Mouse (Mus musculus) liver, postnatal 0 days (tissue): ENCODE results near the gene Adamtsl3. TPM values are rescaled to one million over a fixed set of nuclear protein-coding genes. Genes with fewer than 3 reads are reported as not detected.

ENCODE experiments used
- ATAC-seq: fragments of 200-750 bp; cut with Nextera tagmentation; 2 replicates; pipeline ENCODE4 v1.8.0; 2017; ENCODE audit warnings: mild to moderate bottlenecking, moderate library complexity
- DNase-seq: peaks from one replicate; pipeline ENCODE4 v3.0.0-alpha.2; 2016
- H3K27ac ChIP-seq: fragments of 300-500 bp; sonication (generic); 2 replicates; pipeline ENCODE4 v1.5.1; 2014; ENCODE audit warnings: antibody characterized with exemption, moderate library complexity, mild to moderate bottlenecking, low read depth
- H3K27me3 ChIP-seq: fragments of 300-500 bp; sonication (generic); 2 replicates; pipeline ENCODE4 v1.6.1; 2014; ENCODE audit warnings: low read length, control low read depth, mixed read lengths; ENCODE audit not compliant: insufficient read depth
- H3K36me3 ChIP-seq: fragments of 300-500 bp; sonication (generic); replicated peaks from 2 replicates; pipeline ENCODE4 v1.6.1; 2014; ENCODE audit warnings: mild to moderate bottlenecking, control low read depth, low read length, moderate library complexity, mixed read lengths; ENCODE audit not compliant: insufficient read depth
- H3K4me1 ChIP-seq: fragments of 300-500 bp; sonication (generic); 2 replicates; pipeline ENCODE4 v1.6.1; 2014; ENCODE audit warnings: antibody characterized with exemption, mild to moderate bottlenecking, control low read depth; ENCODE audit not compliant: insufficient read depth
- H3K4me2 ChIP-seq: fragments of 300-500 bp; sonication (generic); 2 replicates; pipeline ENCODE4 v1.6.1; 2014; ENCODE audit warnings: low read depth, mild to moderate bottlenecking, low read length, moderate library complexity, mixed read lengths
- H3K4me3 ChIP-seq: fragments of 300-500 bp; sonication (generic); 2 replicates; pipeline ENCODE4 v1.5.1; 2014; ENCODE audit warnings: low read depth, low read length
- H3K9ac ChIP-seq: fragments of 300-500 bp; sonication (generic); replicated peaks from 2 replicates; pipeline ENCODE4 v1.6.1; 2014; ENCODE audit warnings: mild to moderate bottlenecking, moderate library complexity
- H3K9me3 ChIP-seq: fragments of 300-500 bp; sonication (generic); 2 replicates; pipeline ENCODE4 v1.6.1; 2016; ENCODE audit warnings: mild to moderate bottlenecking, control low read depth, low read length, mixed read lengths
- CTCF ChIP-seq: sonication (generic); IDR thresholded peaks from 2 replicates; pipeline ENCODE4 v1.5.1; 2016; ENCODE audit warnings: antibody characterized with exemption, low read depth
- EP300 ChIP-seq: IDR thresholded peaks from 2 replicates; pipeline ENCODE4 v1.6.1; 2016; ENCODE audit warnings: antibody characterized with exemption, low read depth, mild to moderate bottlenecking
- WGBS: fragments of 180-500 bp; shearing (Covaris S2); extraction: QIAGEN DNeasy Blood & Tissue Kit; methylation state at CpG from one replicate; pipeline ENCODE4 v1.1.7; 2014; ENCODE audit not compliant: insufficient replicate concordance; 5-methylcytosine and 5-hydroxymethylcytosine counted together
- polyA plus RNA-seq: library from polyadenylated mRNA; unstranded; fragments of >200 nt; fragmentation: Nextera tagmentation; extraction: Ambion mirVana; gene quantifications from 2 replicates; pipeline ENCODE4 v1.2.1, GENCODE M21; 2015

Adamtsl3 gene
- polyA plus RNA-seq, 1 experiment from 2014 or later: 0.09 TPM

DNA sequence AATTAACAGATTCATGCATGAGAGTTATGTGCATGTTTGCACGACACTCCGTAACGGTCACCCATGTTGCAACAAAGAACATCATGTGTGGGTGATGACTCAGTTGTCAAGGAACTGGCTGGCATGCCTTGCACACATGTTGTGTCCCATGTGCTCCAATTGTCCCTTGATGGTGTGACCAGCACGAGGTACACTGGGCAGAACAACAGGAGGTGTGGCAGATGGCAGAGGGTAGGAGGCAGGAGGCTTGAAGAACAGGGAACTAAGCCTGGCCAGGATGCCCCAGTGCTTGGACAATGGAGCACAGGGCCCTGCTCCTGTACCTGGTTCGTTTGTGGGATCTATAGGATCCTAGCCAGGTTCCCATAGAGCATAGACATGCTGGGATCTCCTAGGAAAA is 31.0 kb downstream of the Adamtsl3 start:
- WGBS: 72% methylated on average over 5 of the region's 5 CpGs
- no peak for DNase-seq
- H3K36me3 ChIP-seq: no peaks in the 10 kb centered on the region
- H3K4me1 ChIP-seq: no peaks in the 10 kb centered on the region
- no peak for ATAC-seq
- TF ChIP-seq CTCF (no peak), EP300 (no peak)
- H3K4me2 ChIP-seq: no peak overlapping the region
- no peaks in the 10 kb centered on the region for H3K27me3 ChIP-seq
- no peaks in the 10 kb centered on the region for H3K9me3 ChIP-seq
- H3K4me3 ChIP-seq: no peak overlapping the region
- H3K9ac ChIP-seq: no peak overlapping the region
- no peak overlapping the region for H3K27ac ChIP-seq

DNA sequence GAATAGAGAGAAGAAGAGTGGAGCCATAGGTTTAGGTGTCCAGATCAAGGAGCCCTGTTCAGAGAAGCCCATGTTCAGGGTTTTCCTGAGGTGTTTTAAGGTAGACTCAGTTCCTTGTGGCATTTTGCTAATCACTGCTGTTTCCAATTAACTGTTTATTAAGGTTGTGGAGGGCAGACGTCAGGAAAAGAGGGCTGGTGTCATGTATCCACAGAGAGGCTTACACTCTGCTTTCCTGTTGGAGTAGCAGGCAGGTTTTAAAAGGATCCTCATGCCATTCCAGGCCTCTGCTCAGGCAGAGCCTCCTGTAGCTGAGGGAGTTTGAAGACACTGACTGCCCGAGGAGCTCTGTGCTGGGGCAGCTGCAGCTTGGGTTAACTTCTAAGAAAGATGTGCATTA is 32.6 kb downstream of the Adamtsl3 start:
- TF ChIP-seq EP300 (no peak), CTCF (no peak)
- no peaks in the 10 kb centered on the region for H3K9me3 ChIP-seq
- no peak for ATAC-seq
- H3K4me1 ChIP-seq: no peaks in the 10 kb centered on the region
- H3K4me2 ChIP-seq: no peak overlapping the region
- WGBS: 48% methylated on average over 2 of the region's 2 CpGs
- DNase-seq: no peak
- no peak overlapping the region for H3K4me3 ChIP-seq
- no peak overlapping the region for H3K27ac ChIP-seq
- H3K36me3 ChIP-seq: no peaks in the 10 kb centered on the region
- no peaks in the 10 kb centered on the region for H3K27me3 ChIP-seq
- no peak overlapping the region for H3K9ac ChIP-seq

- no peak overlapping the region for H3K4me3 ChIP-seq
Measured at GRCm38 (mm10) chr7:82370132-82370531, 34.6 kb downstream of the Adamtsl3 start.

GRCm38 (mm10) chr7:82371411-82371810 is 35.9 kb downstream of the Adamtsl3 start:
- H3K4me1 ChIP-seq: no peaks in the 10 kb centered on the region
- no peak overlapping the region for H3K4me3 ChIP-seq
- WGBS: 53% methylated on average over 3 of the region's 3 CpGs
- H3K27ac ChIP-seq: no peak overlapping the region
- H3K27me3 ChIP-seq: no peaks in the 10 kb centered on the region
- TF ChIP-seq CTCF (no peak), EP300 (no peak)
- H3K36me3 ChIP-seq: no peaks in the 10 kb centered on the region
- H3K9me3 ChIP-seq: no peaks in the 10 kb centered on the region
- no peak overlapping the region for H3K4me2 ChIP-seq
- no peak overlapping the region for H3K9ac ChIP-seq
- no peak for DNase-seq
- ATAC-seq: no peak

More at GRCm38 (mm10) chr7:82370132-82370531, 34.6 kb downstream of the Adamtsl3 start:
- no peak overlapping the region for H3K4me2 ChIP-seq
- no peak overlapping the region for H3K27ac ChIP-seq
- WGBS: 69% methylated on average over 8 of the region's 8 CpGs
- DNase-seq (no peak), ATAC-seq (no peak)
- TF ChIP-seq EP300 (no peak), CTCF (no peak)
- no peaks in the 10 kb centered on the region for H3K9me3 ChIP-seq
- H3K27me3 ChIP-seq: no peaks in the 10 kb centered on the region
- H3K36me3 ChIP-seq: no peaks in the 10 kb centered on the region
- no peaks in the 10 kb centered on the region for H3K4me1 ChIP-seq
- H3K9ac ChIP-seq: no peak overlapping the region

- 63% methylated on average over 1 of the region's 1 CpGs for WGBS
- Histone ChIP-seq H3K27ac (no peak overlapping the region), H3K9ac (no peak overlapping the region), H3K9me3 (no peaks in the 10 kb centered on the region), H3K36me3 (no peaks in the 10 kb centered on the region), H3K4me3 (no peak overlapping the region), H3K4me1 (no peaks in the 10 kb centered on the region), H3K27me3 (no peaks in the 10 kb centered on the region), H3K4me2 (no peak overlapping the region)
- no peak for ATAC-seq
- DNase-seq: no peak
- TF ChIP-seq EP300: no peak
- TF ChIP-seq CTCF: no peak
Measured at GRCm38 (mm10) chr7:82378311-82378710, 42.8 kb downstream of the Adamtsl3 start.

DNA sequence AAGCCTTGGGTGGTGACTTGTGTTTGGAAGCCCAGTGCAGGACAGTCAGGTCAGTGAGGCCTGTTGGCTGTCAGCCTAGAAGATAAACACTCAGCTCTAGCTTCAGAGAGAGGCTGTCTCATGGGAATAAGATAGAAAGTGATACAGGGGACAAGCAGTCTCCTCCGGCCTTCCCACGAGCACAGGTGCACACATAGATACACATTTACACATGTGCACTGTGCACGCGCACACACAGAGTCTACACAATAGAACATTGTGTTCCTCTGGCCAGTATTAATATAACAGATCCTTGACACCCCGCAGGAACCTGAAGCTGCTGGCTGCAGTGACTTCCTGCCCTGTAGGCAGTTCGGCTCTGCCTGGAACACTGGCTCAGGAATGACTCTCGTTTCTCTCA is 44.3 kb downstream of the Adamtsl3 start:
- Histone ChIP-seq H3K36me3 (no peaks in the 10 kb centered on the region), H3K4me3 (no peak overlapping the region), H3K4me2 (no peak overlapping the region), H3K4me1 (no peaks in the 10 kb centered on the region), H3K27me3 (no peaks in the 10 kb centered on the region), H3K9me3 (no peaks in the 10 kb centered on the region), H3K9ac (no peak overlapping the region), H3K27ac (no peak overlapping the region)
- DNase-seq (no peak), ATAC-seq (no peak)
- 70% methylated on average over 7 of the region's 7 CpGs for WGBS
- no peak for TF ChIP-seq EP300
- no peak for TF ChIP-seq CTCF
